Mouse (Mus musculus) bone marrow, adult 2 months (tissue): ENCODE data around the gene Nxn.

Experiments used
- CTCF ChIP-seq: fragments of 200-500 bp; IDR thresholded peaks from 2 replicates; pipeline ENCODE4 v1.5.1; 2011; ENCODE audit warnings: low read length, control low read depth; ENCODE audit not compliant: control insufficient read depth, insufficient read depth
- POLR2A ChIP-seq: fragments of 200-500 bp; IDR thresholded peaks from 2 replicates; pipeline ENCODE4 v1.6.1; 2011; ENCODE audit warnings: low read depth, mild to moderate bottlenecking, control low read depth, low read length, borderline replicate concordance; ENCODE audit not compliant: control insufficient read depth

- TF ChIP-seq CTCF = no peak
- TF ChIP-seq POLR2A = no peak
Observed at GRCm38 (mm10) chr11:76324207-76324606, 74.7 kb downstream of the Nxn start.
